Mouse (Mus musculus): ENCODE measurements around the gene Grcc10. TPM values are rescaled to one million over a fixed set of nuclear protein-coding genes. Genes with fewer than 3 reads are reported as not detected.

The Grcc10 gene
- polyA plus RNA-seq, 1 experiment: 287 TPM

DNA sequence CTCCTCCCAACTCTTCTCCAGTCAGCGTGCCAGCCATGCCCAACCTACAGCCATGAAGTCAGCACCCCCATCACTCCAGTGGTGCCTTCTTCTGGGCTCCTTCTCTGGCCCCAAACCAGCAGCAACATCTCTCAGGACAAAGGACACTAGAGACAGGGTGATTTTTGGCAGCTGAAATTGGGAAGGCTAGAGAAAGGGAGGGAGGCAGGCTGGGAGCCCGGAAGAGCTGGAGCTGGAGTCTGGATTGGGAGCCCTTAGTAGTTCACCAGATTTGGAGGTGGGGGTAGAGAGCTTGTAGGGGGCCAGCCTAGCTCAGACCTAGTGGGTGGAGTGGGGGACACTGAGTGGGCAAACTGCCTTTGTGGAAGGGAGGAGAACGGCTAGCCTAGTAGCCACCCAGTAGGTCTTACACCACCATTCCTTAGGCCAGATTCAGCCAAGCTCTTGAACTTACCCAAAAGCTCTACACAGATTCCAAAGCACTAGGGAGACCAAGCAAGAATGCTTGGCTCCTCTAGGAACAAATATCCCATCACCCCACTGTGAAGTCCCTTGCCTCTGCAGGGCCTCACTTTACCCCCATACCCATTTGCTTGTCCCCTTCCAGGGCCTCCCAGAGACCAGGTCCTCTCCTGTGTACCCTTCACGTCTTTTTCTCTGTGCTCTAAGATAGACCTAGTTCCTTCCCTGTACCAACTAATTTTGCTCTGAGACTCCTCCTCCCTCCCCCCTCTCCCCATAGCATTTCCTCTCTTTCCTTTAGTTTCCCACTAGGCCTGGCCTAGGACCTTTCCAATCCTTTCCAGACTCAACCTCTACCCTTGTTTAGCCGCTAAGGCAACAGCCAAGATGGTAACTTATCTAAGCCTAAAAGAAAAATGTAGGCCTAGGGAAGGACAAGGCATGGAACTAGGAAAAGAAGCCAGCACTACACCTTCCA lies 17.0 kb upstream of the Grcc10 start:
- Histone ChIP-seq H3ac (ENCODE audit: control insufficient read depth, insufficient read length) (no peak overlapping the region), H3K27me3 (ENCODE audit: control insufficient read depth, insufficient read depth, insufficient read length) (no peaks in the 10 kb centered on the region), H3K79me2 (ENCODE audit: control insufficient read depth, insufficient read depth) (peaks cover 28% of the 10 kb centered on the region), H3K4me2 (ENCODE audit: low read depth) (peak overlapping the region; percentile 87), H3K4me3 (peak overlapping the region; percentile 36), H3K36me3 (ENCODE audit: control insufficient read depth, insufficient read depth) (no peaks in the 10 kb centered on the region)
- TF ChIP-seq MAX (IDR thresholded peaks at IDR 0.05; ENCODE audit: low read depth): no peak
- TF ChIP-seq POLR2AphosphoS2 (IDR thresholded peaks at IDR 0.05; ENCODE audit: insufficient read length, low read depth): peak; percentile 79
- TF ChIP-seq POLR2A (IDR thresholded peaks at IDR 0.05; ENCODE audit: insufficient read length, low read depth): peak; percentile 69

DNA sequence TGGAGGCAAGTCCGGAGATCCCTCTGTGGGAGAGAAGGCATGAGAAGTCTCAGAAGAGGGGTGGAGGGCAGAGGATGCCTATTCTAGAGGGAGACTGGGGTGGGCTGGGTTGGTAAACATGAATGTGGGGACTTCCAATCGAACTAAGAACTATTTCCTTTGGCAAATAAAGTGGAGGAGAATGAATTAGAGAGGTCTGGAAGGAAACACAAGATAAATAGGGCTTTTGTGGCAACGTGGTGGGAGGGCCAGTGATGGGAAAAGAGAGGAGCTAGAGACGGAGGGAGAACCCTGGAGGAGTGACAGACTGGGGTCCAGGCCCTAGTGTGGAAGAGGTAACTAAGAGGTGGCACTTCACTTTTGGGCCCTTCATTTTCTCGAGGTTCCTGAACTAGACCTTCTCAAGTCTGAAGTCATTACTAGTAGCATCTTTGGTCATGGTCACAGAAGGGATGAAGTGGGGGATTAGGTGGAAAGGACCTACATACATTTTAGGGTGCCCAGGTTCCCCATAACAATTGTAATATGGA lies 16.2 kb upstream of the Grcc10 start:
- H3K79me2 ChIP-seq (ENCODE audit: control insufficient read depth, insufficient read depth): peaks cover 35% of the 10 kb centered on the region
- H3K27me3 ChIP-seq (ENCODE audit: control insufficient read depth, insufficient read depth, insufficient read length): no peaks in the 10 kb centered on the region
- TF ChIP-seq E2F4 (IDR thresholded peaks at IDR 0.05; ENCODE audit: insufficient read depth) (no peak), POLR2AphosphoS2 (IDR thresholded peaks at IDR 0.05; ENCODE audit: insufficient read length, low read depth) (no peak), TCF3 (IDR thresholded peaks at IDR 0.05; ENCODE audit: insufficient read length, low read depth) (no peak), MAX (IDR thresholded peaks at IDR 0.05; ENCODE audit: low read depth) (no peak), MYOG (IDR thresholded peaks at IDR 0.05; ENCODE audit: control insufficient read depth in 1 of 3, insufficient read depth in 1 of 3, insufficient read length in 2 of 3, low read depth in 2 of 3) (no peak)
- peaks cover 1% of the 10 kb centered on the region for H3K36me3 ChIP-seq (ENCODE audit: control insufficient read depth, insufficient read depth)
- H3K4me3 ChIP-seq: peak overlapping the region; percentile 36
- peak overlapping the region; percentile 87 for H3K4me2 ChIP-seq (ENCODE audit: low read depth)
- H3ac ChIP-seq (ENCODE audit: control insufficient read depth, insufficient read length): peak overlapping the region; percentile 95

DNA sequence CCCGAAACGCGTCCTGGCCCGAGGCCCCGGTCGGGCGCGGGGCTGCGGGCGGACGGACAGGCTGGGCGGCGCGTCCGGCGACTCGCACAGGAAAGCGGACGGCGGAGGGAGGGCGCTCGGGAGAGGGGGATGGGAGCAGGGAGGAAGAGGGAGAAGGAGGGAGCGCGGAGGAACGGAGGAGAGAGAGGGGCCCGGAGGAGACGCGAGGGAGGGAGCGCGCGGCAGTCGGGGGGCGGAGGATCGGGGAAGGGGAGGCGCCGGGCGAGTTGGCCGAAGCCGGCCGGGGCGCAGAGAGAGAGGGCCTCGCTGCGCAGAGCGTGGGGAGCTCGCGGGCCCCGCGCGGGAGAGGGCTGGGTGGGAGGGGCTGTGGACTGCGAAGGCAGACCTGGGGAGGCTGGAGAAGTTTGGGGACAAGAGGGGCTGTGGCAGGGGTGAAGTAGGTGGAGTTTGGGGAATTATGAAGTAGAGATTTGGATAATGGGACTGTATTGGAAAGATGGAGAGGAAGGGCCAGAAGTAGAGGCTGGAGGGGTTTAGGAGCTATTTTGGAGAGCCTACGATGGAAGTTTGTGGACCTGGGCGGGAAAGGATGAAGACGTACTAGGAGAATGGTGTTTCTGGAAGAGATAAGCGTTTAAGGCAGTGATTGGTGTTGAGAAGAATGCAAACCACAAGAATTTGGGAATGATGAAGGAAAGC lies 15.6 kb upstream of the Grcc10 start:
- Histone ChIP-seq H3K4me3 (peak overlapping the region; percentile 36), H3K4me2 (ENCODE audit: low read depth) (peak overlapping the region; percentile 87), H3ac (ENCODE audit: control insufficient read depth, insufficient read length) (peak overlapping the region; percentile 95), H3K36me3 (ENCODE audit: control insufficient read depth, insufficient read depth) (peaks cover 6% of the 10 kb centered on the region), H3K27me3 (ENCODE audit: control insufficient read depth, insufficient read depth, insufficient read length) (no peaks in the 10 kb centered on the region), H3K79me2 (ENCODE audit: control insufficient read depth, insufficient read depth) (peaks cover 42% of the 10 kb centered on the region)
- TF ChIP-seq POLR2A (IDR thresholded peaks at IDR 0.05; ENCODE audit: insufficient read length, low read depth) (peak; percentile 62), POLR2AphosphoS2 (IDR thresholded peaks at IDR 0.05; ENCODE audit: insufficient read length, low read depth) (peak; percentile 52), E2F4 (IDR thresholded peaks at IDR 0.05; ENCODE audit: insufficient read depth) (no peak)

DNA sequence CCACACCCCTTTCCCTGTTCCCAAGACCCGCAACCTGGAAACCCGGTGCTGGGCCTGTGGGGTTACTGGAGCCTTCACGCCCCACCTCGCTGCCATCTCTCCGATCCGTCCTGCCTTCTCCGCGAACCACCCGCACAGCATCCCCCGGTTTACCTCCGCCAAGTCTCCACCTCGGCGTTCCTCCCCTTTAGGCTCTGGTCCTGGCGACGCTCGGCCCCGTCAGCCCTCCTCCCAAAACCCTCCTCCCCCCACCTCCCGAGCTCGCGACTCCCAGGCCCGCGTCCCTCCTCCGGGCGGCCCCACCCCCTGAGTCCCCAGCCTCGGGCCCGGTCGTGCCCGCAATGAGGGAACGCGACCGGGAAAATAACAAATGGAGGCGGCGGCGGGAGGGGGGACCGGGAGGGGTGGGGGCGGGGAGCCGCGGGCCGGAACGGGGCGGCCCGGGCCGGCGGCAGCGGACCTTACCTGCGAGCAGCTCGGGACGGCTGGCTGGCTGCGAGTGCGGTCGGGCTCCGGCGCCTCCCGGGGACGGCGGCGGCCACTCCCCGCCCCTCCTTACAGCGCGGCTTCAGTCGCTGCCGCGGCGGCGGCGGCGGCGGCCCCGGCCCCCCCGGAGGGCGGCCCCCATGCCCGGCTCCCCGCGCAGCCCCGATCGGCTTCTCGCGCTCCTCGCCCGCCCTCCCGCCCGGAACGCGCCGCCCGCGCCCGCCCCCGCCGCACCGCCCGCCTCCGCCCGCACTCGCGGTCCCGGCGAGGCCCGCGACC lies 14.8 kb upstream of the Grcc10 start, which contains the start of the genes Gm45234 and Atn1:
TSS of gene Gm45234 (minus strand) at position 191 of the 765 bp plus-strand sequence.
TSS of gene Atn1 (minus strand) at position 694 of the 765 bp plus-strand sequence.
- peak within 1 kb of the TSS; percentile 87 for H3K4me2 ChIP-seq (ENCODE audit: low read depth)
- H3K27me3 ChIP-seq (ENCODE audit: control insufficient read depth, insufficient read depth, insufficient read length): no peaks in the 10 kb centered on the region
- peak within 1 kb of the TSS; percentile 36 for H3K4me3 ChIP-seq
- H3K36me3 ChIP-seq (ENCODE audit: control insufficient read depth, insufficient read depth): peaks cover 6% of the 10 kb centered on the region
- H3K79me2 ChIP-seq (ENCODE audit: control insufficient read depth, insufficient read depth): peaks cover 49% of the 10 kb centered on the region
- TF ChIP-seq MAX (IDR thresholded peaks at IDR 0.05; ENCODE audit: low read depth): no peak
- peak; percentile 51 for TF ChIP-seq POLR2A (IDR thresholded peaks at IDR 0.05; ENCODE audit: insufficient read length, low read depth)
- no peak for TF ChIP-seq E2F4 (IDR thresholded peaks at IDR 0.05; ENCODE audit: insufficient read depth)
- no peak for TF ChIP-seq SRF (IDR thresholded peaks at IDR 0.05; ENCODE audit: control insufficient read depth, insufficient read length, low read depth)
- TF ChIP-seq POLR2AphosphoS2 (IDR thresholded peaks at IDR 0.05; ENCODE audit: insufficient read length, low read depth): peak; percentile 14
- no peak for TF ChIP-seq TCF3 (IDR thresholded peaks at IDR 0.05; ENCODE audit: insufficient read length, low read depth)
- TF ChIP-seq MYOG (IDR thresholded peaks at IDR 0.05; ENCODE audit: control insufficient read depth in 1 of 3, insufficient read depth in 1 of 3, insufficient read length in 2 of 3, low read depth in 2 of 3): no peak
- H3ac ChIP-seq (ENCODE audit: control insufficient read depth, insufficient read length): peak within 1 kb of the TSS; percentile 95

DNA sequence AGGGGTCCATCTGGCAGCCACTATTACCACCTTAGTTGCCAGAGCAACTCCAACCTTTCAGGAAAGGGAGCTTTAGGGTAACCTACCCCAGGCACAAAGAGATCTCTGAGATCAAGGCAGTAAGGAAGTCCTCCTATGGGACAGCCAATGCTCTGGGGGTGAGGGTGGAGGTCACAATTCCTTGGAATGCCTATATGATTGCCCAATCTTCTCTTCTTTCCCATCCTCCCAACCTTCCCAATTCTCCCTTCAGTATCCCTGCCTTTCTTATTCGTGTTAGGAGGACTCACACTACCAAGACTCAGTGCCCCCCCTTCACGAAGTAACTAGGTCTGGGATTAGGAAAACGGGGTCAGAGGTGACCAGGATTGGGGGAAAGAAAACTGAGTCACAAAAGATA lies 14.1 kb upstream of the Grcc10 start:
- H3K27me3 ChIP-seq (ENCODE audit: control insufficient read depth, insufficient read depth, insufficient read length): no peaks in the 10 kb centered on the region
- H3ac ChIP-seq (ENCODE audit: control insufficient read depth, insufficient read length): peak overlapping the region; percentile 95
- TF ChIP-seq TCF12 (IDR thresholded peaks at IDR 0.05; ENCODE audit: insufficient read depth, poor library complexity, severe bottlenecking) (no peak), REST (IDR thresholded peaks at IDR 0.05; ENCODE audit: insufficient read depth, insufficient read length) (no peak), CEBPB (IDR thresholded peaks at IDR 0.05; ENCODE audit: insufficient read depth, poor library complexity, severe bottlenecking) (peak; percentile 50; the same call in 1 of the 2 replicates), POLR2AphosphoS2 (IDR thresholded peaks at IDR 0.05; ENCODE audit: insufficient read length, low read depth) (no peak), MAX (IDR thresholded peaks at IDR 0.05; ENCODE audit: low read depth) (no peak), TCF3 (IDR thresholded peaks at IDR 0.05; ENCODE audit: insufficient read length, low read depth) (no peak), SRF (IDR thresholded peaks at IDR 0.05; ENCODE audit: control insufficient read depth, insufficient read length, low read depth) (no peak)
- H3K4me3 ChIP-seq: peak overlapping the region; percentile 36
- H3K4me2 ChIP-seq (ENCODE audit: low read depth): peak overlapping the region; percentile 72
- H3K36me3 ChIP-seq (ENCODE audit: control insufficient read depth, insufficient read depth): peaks cover 6% of the 10 kb centered on the region
- H3K79me2 ChIP-seq (ENCODE audit: control insufficient read depth, insufficient read depth): peaks cover 56% of the 10 kb centered on the region
